Mouse (Mus musculus) CD4-positive, CD25-positive, alpha-beta regulatory T cell, adult 2 months (primary cell): Measurements from ENCODE around the gene Jazf1.
A peak's percentile ranks its signal among the peaks of the same experiment; 100 is the strongest.

Experiments used
- DNase-seq: peaks from one replicate; pipeline ENCODE4 v3.0.0-alpha.2; 2012; ENCODE audit warnings: low read depth, low spot score

Gene Jazf1

GRCm38 (mm10) chr6:52851975-52852374 is 216.5 kb downstream of the Jazf1 start:
- no peak for DNase-seq

GRCm38 (mm10) chr6:52851019-52851418 is 217.4 kb downstream of the Jazf1 start:
- no peak for DNase-seq

- no peak for DNase-seq
These were observed 220.2 kb downstream of the Jazf1 start for GRCm38 (mm10) chr6:52848199-52848598.

- DNase-seq, result no peak
These were observed 222.1 kb downstream of the Jazf1 start for GRCm38 (mm10) chr6:52846314-52846713.

GRCm38 (mm10) chr6:52844741-52845140 is 223.7 kb downstream of the Jazf1 start:
- DNase-seq, result no peak

GRCm38 (mm10) chr6:52843027-52843426 is 225.4 kb downstream of the Jazf1 start:
- DNase-seq, result no peak

- DNase-seq, result peak; percentile 5
These were observed 225.8 kb downstream of the Jazf1 start for GRCm38 (mm10) chr6:52842598-52842997.

- no peak for DNase-seq
These were observed 226.8 kb downstream of the Jazf1 start for GRCm38 (mm10) chr6:52841611-52842010.

GRCm38 (mm10) chr6:52840589-52841044 is 227.8 kb downstream of the Jazf1 start:
- DNase-seq, result no peak

- peak; percentile 83 for DNase-seq
These were observed 229.7 kb downstream of the Jazf1 start for GRCm38 (mm10) chr6:52838691-52839090.

GRCm38 (mm10) chr6:52837792-52838191 is 230.6 kb downstream of the Jazf1 start:
- no peak for DNase-seq

- no peak for DNase-seq
These were observed 232.1 kb downstream of the Jazf1 start for GRCm38 (mm10) chr6:52836201-52836950.

GRCm38 (mm10) chr6:52827752-52828277 is 240.6 kb downstream of the Jazf1 start:
- DNase-seq, result no peak

- peak; percentile 34 for DNase-seq
These were observed 242.9 kb downstream of the Jazf1 start for GRCm38 (mm10) chr6:52825535-52825934.

- DNase-seq, result no peak
These were observed 243.4 kb downstream of the Jazf1 start for GRCm38 (mm10) chr6:52824977-52825482.

- DNase-seq, result no peak
These were observed 245.4 kb downstream of the Jazf1 start for GRCm38 (mm10) chr6:52823064-52823463.

GRCm38 (mm10) chr6:52822625-52823024 is 245.8 kb downstream of the Jazf1 start:
- DNase-seq, result no peak

- DNase-seq, result no peak
These were observed 249.1 kb downstream of the Jazf1 start for GRCm38 (mm10) chr6:52819353-52819752.

GRCm38 (mm10) chr6:52818041-52818440 is 250.4 kb downstream of the Jazf1 start:
- no peak for DNase-seq

- DNase-seq, result peak; percentile 8
These were observed 251.1 kb downstream of the Jazf1 start for GRCm38 (mm10) chr6:52817203-52817874.

GRCm38 (mm10) chr6:52805237-52805856 is 263.1 kb downstream of the Jazf1 start:
- DNase-seq, result no peak

GRCm38 (mm10) chr6:52802181-52802580 is 266.2 kb downstream of the Jazf1 start:
- DNase-seq, result peak; percentile 38
